Mouse (Mus musculus): Measurements from ENCODE around the gene Rab3gap1.

Rab3gap1 gene

GRCm38 (mm10) chr1:127982268-127982667 lies 113.7 kb downstream of the Rab3gap1 start:
- no peak for DNase-seq (ENCODE audit: low spot score)

GRCm38 (mm10) chr1:127983274-127983993 lies 114.9 kb downstream of the Rab3gap1 start:
- DNase-seq (ENCODE audit: low spot score): no peak

- DNase-seq (ENCODE audit: low spot score): no peak
Measured at GRCm38 (mm10) chr1:127985391-127985790, 116.8 kb downstream of the Rab3gap1 start.

- DNase-seq (ENCODE audit: low spot score): no peak
Measured at GRCm38 (mm10) chr1:127988246-127988645, 119.7 kb downstream of the Rab3gap1 start.

GRCm38 (mm10) chr1:127989387-127989786 lies 120.8 kb downstream of the Rab3gap1 start:
- no peak for DNase-seq (ENCODE audit: low spot score)

- DNase-seq (ENCODE audit: low spot score): no peak
Measured at GRCm38 (mm10) chr1:127989876-127990731, 121.5 kb downstream of the Rab3gap1 start.
